Mouse (Mus musculus) small intestine, adult 2 months (tissue): ENCODE data around the gene Ubp1.

Source experiments
- CTCF ChIP-seq: fragments of 200-500 bp; IDR thresholded peaks from 2 replicates; pipeline ENCODE4 v1.5.1; 2012; ENCODE audit warnings: low read depth, mild to moderate bottlenecking, control low read depth, inconsistent platforms, low read length, moderate library complexity, mixed read lengths; ENCODE audit not compliant: insufficient replicate concordance, insufficient read length; ENCODE audit errors: extremely low read depth
- POLR2A ChIP-seq: fragments of 200-500 bp; IDR thresholded peaks from 2 replicates; pipeline ENCODE4 v1.6.1; 2012; ENCODE audit warnings: low read depth, mild to moderate bottlenecking, control low read depth, inconsistent platforms, low read length, moderate library complexity

GRCm38 (mm10) chr9:113941103-113941805 is 10.5 kb downstream of the Ubp1 start:
- TF ChIP-seq CTCF = no peak
- TF ChIP-seq POLR2A = no peak
